Mouse (Mus musculus) E14TG2a.4 (cell line): ENCODE measurements around the gene Acsf3.

ENCODE experiments used
- CTCF ChIP-seq: conservative IDR thresholded peaks from 2 replicates; pipeline ENCODE4 v1.5.1; 2014; ENCODE audit warnings: low read length
- NANOG ChIP-seq: IDR thresholded peaks from 2 replicates; pipeline ENCODE4 v1.6.1; 2014; ENCODE audit warnings: borderline replicate concordance, low read length, mixed read lengths
- POU5F1 ChIP-seq: IDR thresholded peaks from 2 replicates; pipeline ENCODE4 v1.6.1; 2014; ENCODE audit warnings: low read length, borderline replicate concordance

- TF ChIP-seq CTCF: no peak
- no peak for TF ChIP-seq NANOG
- no peak for TF ChIP-seq POU5F1
Measured at GRCm38 (mm10) chr8:122764790-122765474, 10.4 kb upstream of the Acsf3 start.
